Mouse (Mus musculus): ENCODE data around the gene Mrps18b.

The Mrps18b gene

DNA sequence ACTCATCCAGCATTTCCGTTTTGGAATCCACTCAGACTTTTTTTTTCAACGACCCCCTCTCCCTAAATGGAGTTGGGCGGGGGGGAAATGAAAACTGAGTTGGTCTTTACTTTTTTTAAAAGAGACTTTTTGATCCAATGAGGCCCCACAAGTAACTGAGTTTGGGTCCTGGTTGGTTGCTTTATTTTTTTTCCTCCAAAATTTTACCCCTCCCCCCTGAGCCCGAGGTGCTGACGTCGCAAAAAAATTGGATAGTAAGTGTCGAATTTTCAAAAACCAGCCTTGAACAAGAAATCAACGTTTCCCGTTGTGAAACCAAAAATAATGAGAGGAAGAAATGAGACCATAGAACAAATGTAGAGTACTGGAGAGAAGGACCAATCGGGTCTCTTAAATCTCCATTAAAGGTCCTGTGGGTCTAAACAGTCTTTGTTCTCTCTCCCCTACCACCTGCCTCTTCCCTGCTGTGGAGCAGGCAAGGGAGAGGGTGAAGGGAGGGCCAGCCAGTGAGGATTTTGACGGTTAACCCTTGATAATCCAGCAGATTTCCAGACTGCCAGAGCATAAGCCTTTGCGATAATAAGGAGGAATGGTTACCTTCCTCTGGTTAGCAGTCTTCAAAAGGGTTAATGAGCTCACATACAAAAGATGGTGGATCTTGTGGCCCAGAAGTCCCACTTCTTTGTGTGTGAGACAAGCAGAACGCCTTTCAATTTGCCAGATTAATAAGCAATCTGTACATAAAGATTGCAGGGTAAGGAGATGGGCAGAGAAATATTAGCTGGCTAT, 1.5 kb upstream of the Mrps18b start:
- DNase-seq = peak; percentile 84

DNA sequence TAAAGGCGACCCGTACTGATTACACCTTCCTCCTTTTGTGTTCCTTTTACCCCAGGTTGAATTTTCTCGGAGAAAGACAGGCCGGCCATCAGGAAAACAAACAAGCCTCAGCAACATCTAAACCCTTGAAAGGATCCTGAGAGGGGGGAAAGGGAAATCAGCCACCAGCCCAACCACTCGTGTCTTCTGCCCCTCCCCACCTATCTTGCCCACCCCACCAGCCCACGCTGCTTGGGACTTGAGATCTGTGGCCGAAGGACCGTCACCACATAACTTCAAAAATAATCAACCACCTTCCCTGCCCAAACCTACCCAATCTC, 914 bp upstream of the Mrps18b start:
- peak; percentile 76 for DNase-seq

DNA sequence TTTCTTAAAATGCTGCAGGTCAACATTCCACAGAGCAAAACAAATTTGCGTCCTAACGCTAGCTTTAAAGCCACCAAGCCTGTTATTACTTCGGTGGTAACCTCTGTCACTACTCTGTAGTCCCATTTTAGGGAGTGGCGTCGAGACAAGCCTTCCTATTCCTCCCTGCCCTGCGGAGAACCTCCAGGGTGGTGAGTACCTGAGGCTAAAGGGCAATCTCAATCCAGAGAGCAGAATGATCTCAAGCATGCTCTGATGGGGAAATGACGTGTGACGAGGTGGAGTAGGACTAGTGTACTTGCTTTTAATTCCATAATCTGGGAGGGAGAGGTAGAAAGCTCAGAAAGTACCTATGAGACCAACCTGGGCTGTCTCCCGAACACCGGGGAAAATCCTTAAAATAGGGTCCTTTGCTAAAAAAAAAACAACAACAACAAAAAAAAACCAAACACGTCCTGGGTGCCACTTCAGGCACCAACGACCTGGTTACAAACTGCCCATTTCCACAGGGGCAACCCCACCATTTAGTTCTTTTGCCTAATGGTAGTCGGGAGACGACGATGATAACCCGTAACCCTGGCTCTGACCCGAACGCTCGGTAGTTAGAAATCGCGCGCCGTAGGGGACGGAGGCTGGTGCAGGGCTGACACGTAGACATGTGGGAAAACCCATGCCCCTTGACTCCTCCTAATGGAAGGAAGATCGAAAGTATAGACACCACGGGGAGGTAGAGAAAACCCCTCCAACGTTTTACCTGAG, 472 bp downstream of the Mrps18b start:
- DNase-seq = peak; percentile 69

DNA sequence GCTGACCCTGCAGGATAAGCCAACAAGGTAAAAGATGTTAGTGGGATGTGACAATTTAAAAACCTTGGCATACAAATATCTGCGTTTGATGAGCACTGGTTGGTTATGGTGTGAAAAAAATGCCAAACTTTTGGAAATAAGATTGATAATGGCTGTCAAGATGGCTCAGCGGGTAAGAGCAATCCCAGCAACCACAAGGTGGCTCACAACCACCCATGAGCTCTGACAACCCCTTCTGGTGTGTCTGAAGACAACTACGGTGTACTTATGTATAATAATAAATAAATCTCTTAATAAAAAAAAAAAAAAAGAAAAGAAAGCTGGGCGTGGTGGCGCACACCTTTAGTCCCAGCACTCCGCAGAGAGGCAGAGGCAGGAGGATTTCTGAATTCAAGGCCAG, 1.2 kb downstream of the Mrps18b start:
- DNase-seq = no peak

DNA sequence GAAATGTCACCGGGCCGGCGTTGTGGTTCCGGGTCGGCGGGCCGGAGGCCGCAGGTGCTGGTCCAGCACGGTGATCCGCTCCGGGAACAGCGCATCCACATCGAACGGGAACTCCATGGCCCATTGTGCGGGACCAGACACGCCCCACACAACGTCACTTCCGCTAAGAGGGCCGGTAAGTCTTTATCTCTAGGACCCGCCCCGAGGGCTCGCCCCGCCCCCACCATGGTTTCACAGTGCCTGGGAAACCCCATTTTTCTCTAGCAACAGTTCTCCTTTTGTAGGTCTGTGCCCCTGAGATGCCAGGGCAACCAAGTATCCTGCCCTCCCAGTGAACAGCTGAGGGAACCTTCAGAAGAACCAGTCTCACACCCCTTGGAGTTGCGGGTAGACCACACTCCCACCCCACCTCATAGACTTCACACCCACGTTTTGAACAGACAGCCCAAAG, 6.2 kb downstream of the Mrps18b start, which contains the start of gene Atat1:
Gene Atat1 (minus strand): TSS at position 157 of the 451 bp plus-strand sequence.
- peak; percentile 90 for DNase-seq

DNA sequence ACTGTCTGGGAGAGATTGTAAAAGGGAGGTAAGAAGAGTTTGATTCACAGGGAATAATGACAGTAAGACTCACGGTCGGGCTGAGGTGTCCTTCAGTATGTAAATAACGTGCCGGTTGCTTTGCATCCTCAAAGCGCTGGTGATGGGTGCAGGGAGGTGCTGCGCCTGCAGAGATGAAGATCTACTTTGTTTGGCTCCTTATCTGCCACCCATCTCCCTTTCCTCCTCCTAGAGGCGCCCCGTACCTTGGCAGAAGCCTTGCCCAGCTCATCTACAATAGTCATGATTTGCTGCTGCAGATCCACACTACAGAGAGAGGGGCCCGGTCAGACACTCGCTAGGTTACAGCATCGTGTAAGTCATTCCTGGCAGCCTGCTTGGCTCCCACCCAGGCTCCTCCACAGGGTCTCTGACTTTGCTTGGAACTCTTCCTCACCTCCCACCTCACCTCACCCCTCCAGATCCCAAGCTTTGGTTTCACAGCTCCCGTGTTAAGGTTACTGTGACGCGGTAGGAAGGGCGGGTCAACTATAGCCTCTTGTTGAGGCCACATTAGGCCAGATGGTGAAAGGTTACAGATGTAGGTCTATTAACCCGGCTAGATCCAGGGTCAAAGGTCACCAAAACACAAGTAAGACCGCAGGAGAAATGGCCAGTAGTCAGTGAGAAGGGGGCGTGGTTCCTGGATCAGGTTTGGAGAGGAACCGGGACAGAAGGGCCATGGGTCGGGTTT, 6.8 kb downstream of the Mrps18b start:
- no peak for DNase-seq

DNA sequence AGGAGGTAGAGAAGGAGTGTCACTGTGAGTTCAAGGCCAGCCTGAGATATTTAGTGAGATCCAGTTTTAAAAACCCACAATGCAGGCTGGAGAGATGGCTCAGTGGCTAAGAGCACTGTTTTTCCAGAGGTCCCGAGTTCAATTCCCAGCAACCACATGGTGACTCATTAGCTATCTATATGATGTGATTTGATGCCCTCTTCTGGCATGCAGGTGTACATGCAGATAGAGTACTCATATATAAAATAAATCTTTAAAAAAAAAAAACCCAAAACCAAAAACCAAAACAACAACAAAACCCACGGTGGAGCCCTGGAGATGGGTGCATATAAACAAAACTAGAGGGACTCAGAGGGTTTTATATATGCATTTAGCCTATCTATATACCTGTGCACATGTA, 8.6 kb downstream of the Mrps18b start:
- no peak for DNase-seq

DNA sequence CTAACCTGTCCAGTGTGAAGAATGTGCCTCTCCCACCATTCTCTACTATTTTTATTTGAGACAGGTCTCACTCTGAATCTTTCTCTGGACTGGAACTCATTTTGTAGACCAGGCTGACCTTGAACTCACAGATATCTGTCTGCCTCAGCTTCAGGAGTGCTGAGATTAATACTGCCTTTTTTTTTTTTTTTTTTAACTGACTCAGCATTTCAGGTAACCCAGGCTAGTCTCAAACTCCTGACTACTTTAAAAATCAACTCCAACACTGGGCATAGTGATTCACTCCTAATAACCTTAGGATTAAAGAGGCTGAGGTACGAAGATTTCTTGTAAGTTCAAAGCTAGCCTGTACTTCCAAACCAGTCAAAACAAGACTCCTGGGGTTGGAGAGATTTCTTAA, 10.6 kb downstream of the Mrps18b start:
- no peak for DNase-seq

DNA sequence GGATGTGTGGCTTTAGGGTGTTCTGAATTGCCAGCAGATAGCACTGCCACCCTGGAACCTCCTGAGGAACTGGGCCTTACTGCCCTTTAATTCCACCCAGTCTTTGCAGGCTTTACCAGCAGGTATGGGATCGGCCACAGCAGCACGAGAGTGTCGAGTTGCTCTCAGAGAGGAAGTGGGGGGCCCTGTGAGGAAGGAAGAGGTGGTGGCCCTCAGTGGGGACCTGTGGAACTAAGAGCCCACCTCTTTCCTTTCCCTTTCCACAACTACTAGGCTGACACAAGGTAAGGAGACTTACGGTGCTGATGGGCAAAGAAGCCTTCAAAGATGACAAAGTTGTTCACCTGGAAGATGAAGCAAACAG, 12.2 kb downstream of the Mrps18b start:
- DNase-seq = no peak

DNA sequence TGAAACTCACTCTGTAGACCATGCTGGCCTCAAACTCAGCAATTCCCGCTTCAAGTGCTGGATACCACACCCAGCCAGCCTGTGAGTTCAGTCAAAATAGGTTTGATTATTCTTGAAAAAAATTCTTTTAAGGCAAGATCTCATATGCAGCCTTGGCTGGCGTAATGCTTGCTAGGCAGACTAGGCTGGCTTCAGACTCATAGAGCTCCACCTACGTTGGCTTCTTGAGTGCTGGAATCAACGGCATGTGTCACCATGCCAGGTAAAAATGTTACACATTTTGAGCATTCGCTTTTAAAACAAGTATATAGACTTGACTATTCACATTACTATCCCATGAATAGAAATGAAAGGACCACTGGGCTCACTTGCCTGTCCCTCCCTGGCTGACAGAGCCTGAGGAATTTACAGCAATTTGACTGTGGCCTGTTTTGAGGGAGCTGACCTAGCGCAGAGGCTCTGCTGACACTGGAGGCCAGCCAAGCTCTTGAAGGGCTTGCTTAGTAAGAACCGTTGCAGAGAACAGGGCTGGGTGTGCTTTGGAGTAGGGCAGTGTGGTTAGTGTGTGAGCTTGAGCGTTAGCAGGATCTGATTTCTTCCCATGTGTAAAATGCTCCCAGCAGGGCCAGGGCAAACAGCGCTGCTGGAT, 12.7 kb downstream of the Mrps18b start:
- DNase-seq = no peak

DNA sequence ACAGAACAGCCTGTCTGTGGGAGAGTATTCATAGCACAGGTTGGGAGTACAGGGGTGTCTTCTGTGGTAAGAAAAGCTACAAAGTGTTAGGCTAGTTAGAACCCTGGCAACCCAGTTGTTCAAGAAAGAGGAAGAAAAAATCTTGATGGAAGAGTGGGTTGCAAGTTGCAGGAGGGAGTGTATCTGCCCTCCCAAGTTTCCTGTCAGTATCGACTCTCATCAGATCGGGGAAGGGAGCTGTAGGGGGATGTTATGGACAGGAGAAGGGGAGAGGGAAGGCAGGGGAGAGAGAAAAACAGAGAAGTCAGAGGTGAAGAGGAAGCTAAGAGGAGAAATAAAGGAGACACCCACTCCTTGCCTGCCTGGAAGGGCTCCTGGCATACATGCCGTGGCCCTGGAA, 15.6 kb downstream of the Mrps18b start:
- DNase-seq = no peak

DNA sequence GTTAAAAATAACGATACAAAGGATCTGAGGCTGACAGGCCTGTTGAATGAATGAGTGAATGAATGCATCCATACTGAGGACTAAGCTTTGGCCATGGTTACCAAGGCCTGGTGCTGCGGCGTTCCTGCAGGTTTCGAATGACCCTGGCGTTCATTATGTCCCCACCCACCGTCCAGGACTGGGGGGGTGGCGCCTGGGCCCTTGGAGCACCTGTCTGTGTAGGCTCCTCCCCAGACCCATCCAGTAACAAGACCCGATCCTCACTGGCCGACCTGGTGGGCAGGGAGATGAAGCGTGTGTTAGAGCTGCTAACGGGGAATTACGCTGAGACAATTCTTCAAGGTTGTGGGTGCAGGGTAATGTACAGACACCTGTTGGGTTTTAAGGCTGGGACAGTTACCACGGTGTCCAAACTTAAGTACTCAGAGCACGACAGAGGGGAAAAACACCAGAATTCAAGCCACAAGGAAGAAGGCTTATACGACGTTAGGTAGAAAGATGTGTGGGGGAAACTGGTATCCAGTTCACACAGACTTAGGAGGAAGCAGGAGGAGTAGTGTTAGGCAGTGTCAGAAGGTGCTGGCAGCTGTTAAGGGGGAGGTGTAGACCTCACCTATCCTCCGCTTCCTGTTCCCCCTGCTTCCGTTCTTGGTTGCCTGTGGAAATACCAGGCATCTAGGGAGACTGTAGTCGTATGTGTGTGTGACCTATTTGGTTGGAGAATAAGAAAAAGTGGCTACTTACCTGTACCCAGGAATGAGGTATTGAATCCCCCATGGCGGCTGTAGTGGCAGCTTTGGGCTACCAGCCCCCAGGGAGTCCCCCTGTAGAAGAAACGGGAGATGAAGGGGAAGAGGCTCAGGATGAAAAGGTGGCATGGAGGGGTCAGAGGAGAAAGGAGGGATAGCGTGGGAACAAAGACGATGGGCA, 18.3 kb downstream of the Mrps18b start:
- DNase-seq = peak; percentile 75

DNA sequence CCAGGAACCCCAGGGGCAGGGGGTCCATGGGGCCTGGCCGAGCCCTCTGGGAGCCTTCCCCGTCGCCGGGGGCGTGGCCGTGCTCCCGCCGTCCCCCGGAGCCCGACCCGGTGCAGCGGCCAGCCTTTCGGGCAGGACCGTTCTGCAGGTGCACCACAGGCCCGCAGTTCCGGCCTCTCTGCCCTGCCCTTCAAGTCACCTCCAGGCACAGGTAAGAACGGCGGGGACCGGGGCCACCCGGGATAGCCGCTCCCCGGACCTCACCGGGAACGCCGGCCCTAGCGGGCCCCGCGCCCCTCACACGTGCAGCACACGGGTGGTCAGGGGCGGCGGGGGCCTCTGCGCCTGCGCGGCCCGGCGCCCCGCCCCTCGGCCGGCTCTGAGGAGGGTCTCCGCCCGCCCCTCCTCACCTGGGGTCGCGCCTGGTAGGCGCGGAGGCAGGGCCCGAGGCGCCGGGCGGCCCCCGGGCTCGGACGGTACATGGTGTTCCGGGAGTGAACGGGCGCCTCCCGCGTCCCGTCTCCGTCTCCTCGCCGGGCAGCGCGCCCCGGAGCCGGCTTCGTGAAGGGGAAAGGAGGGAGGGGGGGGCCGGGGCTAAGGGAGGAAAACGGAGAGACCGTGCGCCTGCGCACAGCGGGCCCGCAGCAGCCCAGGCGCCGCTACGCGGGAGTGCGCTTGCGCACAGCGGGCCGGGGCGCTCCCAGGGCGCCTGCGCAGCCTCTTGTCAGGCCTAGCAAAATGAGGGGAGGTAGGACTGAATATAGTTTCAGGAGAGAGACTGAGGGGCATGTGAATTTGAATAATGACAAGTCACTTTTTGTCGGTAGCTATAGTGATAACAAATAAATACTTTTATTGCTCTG, 19.2 kb downstream of the Mrps18b start, which contains the start of gene 2310061I04Rik:
Gene 2310061I04Rik (minus strand): TSS at position 651 of the 863 bp plus-strand sequence.
- DNase-seq = peak; percentile 95

DNA sequence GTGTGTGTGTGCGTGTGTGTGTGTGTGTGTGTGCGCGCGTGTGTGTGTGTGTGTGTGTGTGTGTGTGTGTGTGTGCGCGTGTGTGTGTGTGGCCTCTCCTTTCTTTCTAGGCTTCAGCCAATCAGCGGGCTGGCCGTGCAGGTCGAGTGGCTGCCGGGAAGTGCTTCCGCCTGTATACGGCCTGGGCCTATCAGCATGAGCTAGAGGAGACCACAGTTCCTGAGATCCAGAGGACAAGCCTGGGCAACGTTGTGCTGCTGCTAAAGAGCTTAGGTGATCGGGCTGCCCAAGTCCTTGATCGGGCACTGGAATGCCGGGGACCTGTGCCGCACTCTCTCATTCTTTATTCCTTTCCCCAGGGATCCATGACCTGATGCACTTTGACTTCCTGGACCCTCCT, 28.5 kb downstream of the Mrps18b start:
- DNase-seq = no peak

DNA sequence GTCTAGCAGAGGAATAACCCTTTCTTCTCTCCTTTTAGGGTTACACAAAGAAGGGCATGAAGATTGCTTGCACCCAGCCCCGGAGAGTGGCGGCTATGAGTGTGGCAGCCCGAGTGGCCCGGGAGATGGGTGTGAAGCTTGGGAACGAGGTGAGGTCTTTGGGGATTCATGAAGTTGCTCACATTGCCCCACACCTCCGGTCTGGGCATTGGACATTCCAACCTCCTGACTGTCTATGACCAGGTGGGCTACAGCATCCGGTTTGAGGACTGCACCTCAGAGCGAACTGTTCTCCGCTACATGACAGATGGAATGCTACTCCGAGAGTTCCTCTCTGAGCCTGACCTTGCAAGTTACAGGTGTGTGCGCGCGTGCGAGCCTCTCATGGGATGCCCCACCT, 32.4 kb downstream of the Mrps18b start:
- DNase-seq = no peak

DNA sequence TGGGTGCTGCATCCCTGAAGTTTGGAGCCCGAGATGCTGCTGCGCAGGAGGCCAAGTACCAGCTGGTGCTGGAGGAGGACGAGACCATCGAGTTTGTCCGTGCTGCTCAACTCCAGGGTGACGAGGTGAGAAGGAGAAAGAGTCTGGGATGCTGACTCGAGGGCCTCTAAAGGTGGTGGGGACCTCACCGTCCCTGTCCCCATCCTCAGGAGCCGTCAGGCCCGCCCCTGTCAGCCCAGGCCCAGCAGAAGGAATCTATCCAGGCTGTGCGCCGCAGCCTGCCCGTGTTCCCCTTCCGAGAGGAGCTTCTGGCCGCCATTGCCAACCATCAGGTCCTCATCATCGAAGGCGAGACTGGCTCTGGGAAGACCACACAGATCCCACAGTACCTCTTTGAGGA, 33.3 kb downstream of the Mrps18b start:
- DNase-seq = no peak

DNA sequence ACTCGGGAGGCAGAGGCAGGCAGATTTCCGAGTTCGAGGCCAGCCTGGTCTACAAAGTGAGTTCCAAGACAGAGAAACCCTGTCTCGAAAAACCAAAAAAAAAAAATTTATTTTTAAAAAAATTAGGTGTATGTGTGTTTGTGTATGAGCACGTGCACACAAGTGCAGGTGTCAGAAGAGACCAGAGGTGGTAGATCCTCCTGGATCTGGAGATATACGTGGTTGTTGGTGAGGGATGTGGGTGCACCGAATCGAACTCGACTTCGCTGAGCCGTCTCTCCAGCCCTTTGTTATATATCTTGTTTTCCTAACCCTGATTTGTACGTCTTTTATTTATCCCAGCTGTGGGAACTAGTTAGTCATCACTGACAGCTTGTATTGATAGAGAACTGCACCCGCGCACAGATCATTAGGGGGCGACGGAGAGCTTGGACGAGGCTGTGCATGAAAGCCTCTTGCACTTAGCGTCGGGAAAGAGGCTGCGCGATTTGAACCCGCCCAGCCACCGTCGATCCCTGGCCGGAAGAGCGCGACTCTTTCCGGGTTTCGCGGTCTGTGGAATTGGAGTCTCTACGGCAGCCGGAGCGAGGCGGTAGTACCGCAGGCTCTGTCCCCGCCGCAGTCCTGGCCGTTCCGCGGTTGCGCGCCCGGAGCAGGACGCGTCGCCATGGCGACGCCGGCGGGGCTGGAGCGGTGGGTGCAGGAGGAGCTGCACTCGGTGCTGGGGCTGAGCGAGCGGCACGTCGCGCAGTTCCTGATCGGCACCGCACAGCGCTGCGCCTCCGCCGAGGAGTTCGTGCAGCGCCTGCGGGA, 36.7 kb downstream of the Mrps18b start, which contains the start of gene Dhx16:
Gene Dhx16 (plus strand): TSS at position 575 of the 813 bp plus-strand sequence.
- DNase-seq = peak; percentile 94

DNA sequence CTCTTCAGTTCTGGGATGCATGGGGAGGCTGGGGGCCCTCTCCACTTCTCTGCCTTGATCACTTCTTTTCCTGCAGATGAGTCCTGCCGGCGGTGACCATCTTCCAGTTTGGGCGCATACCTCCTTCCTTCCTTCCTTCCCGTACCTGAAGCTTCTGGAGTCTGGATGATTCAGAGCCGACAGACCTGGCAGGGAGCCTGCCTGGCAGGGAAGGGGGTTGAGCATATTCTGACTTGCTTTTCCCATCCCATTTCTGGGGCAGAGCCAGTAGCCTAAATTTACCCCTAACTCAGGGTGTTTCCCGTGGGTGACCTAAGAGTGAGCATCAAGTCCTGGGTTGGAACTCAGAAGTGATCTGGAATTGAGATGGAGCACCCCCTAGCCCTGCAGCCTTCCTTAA, 41.5 kb downstream of the Mrps18b start:
- DNase-seq = no peak

DNA sequence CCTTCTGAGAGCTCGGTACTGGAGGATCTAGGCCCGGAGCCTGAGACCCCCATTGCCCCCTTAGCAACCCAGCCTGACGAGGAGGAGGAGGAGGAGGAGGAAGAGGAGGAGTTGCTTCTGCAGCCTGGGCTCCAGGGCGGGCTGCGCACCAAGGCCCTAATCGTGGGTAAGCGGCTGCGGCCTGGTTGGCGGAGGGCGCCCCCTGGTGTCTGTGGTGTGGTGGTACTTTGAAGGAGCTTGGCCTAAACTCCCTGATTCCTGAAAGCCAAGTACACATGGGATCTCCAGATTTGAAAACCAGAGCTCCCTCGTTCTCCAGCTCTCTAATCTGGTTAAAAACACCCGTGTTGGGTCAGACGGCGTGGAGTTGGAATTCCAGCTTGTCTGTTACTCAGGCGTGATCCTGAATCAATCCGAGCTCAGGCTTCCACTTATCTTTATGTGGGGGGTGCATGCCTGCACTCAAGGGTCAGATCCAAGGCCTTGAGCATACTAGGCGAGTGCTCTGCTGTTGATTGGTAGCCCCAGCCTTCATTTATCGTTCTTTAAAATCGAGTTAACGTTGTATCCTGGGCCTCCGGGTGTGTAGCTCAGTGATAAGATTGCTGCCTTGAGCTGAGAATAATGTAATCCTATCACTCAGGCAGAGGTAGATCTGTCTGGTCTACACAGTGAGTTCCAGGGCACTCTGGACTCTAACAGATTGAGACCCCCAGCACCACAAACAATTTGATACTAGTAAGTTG, 42.2 kb downstream of the Mrps18b start:
- peak; percentile 83 for DNase-seq

Measured in cerebellum, adult 11-12 months (tissue).